Mouse (Mus musculus) spleen, adult 2 months (tissue): ENCODE data around the gene Dhh. TPM values are rescaled to one million over a fixed set of nuclear protein-coding genes. Genes with fewer than 3 reads are reported as not detected.

ENCODE experiments used
- DNase-seq, 2 experiments: peaks; one replicate each; pipeline versions ENCODE4 v3.0.0 to v3.0.0-alpha.2; 2012 to 2021; ENCODE audit warnings: low spot score in 2 of 2, low read depth in 1 of 2
- H3K27ac ChIP-seq: fragments of 200-500 bp; 2 replicates; pipeline ENCODE4 v1.5.1; 2012; ENCODE audit warnings: low read length, inconsistent platforms; ENCODE audit not compliant: insufficient read depth
- H3K27me3 ChIP-seq: fragments of 200-500 bp; 2 replicates; pipeline ENCODE4 v1.6.1; 2012; ENCODE audit warnings: mild to moderate bottlenecking, moderate library complexity, low read length, inconsistent platforms; ENCODE audit not compliant: control insufficient read depth, insufficient read depth
- H3K36me3 ChIP-seq: fragments of 200-500 bp; 2 replicates; pipeline ENCODE4 v1.6.1; 2012; ENCODE audit warnings: mild to moderate bottlenecking, low read length, inconsistent platforms; ENCODE audit not compliant: control insufficient read depth, insufficient read depth
- H3K4me1 ChIP-seq: fragments of 200-500 bp; 2 replicates; pipeline ENCODE4 v1.6.1; 2011; ENCODE audit warnings: inconsistent platforms; ENCODE audit not compliant: control insufficient read depth, insufficient read depth, insufficient read length
- H3K4me3 ChIP-seq: fragments of 200-500 bp; 2 replicates; pipeline ENCODE4 v1.5.1; 2011; ENCODE audit warnings: mild to moderate bottlenecking, inconsistent platforms; ENCODE audit not compliant: insufficient read depth, insufficient read length; ENCODE audit errors: extremely low read depth
- CTCF ChIP-seq: fragments of 200-500 bp; IDR thresholded peaks from 2 replicates; pipeline ENCODE4 v1.5.1; 2011; ENCODE audit warnings: mild to moderate bottlenecking, inconsistent platforms; ENCODE audit not compliant: insufficient read depth, insufficient read length, insufficient replicate concordance; ENCODE audit errors: extremely low read depth
- POLR2A ChIP-seq: fragments of 200-500 bp; IDR thresholded peaks from 2 replicates; pipeline ENCODE4 v1.6.1; 2011; ENCODE audit warnings: low read depth, low read length, inconsistent platforms
- WGBS: fragments of 180-500 bp; shearing (Covaris S2); methylation state at CpG from one replicate; pipeline ENCODE4 v1.1.7; 2018; 5-methylcytosine and 5-hydroxymethylcytosine counted together
- polyA plus RNA-seq: library from polyadenylated mRNA; depleted of rRNA; stranded (reverse); fragments of >200 nt; gene quantifications from 2 replicates; pipeline ENCODE4 v1.2.3, GENCODE M21; 2012

Gene Dhh
- polyA plus RNA-seq, 1 experiment: 2.3 TPM

GRCm38 (mm10) chr15:98916016-98916415 lies 17.7 kb upstream of the Dhh start:
- no peak for DNase-seq
- H3K36me3 ChIP-seq: peaks cover 19% of the 10 kb centered on the region
- WGBS: 92% methylated on average over 4 of the region's 4 CpGs
- H3K27me3 ChIP-seq: no peaks in the 10 kb centered on the region
- no peak overlapping the region for H3K4me3 ChIP-seq
- TF ChIP-seq POLR2A: no peak
- TF ChIP-seq CTCF: no peak
- H3K4me1 ChIP-seq: no peaks in the 10 kb centered on the region; the same call in 1 of the 2 replicates
- H3K27ac ChIP-seq: no peak overlapping the region

- H3K4me1 ChIP-seq: no peaks in the 10 kb centered on the region; the same call in 1 of the 2 replicates
- H3K27ac ChIP-seq: no peak overlapping the region
- H3K36me3 ChIP-seq: peaks cover 25% of the 10 kb centered on the region
- no peak for DNase-seq
- WGBS: 85% methylated on average over 6 of the region's 6 CpGs
- H3K4me3 ChIP-seq: no peak overlapping the region
- H3K27me3 ChIP-seq: no peaks in the 10 kb centered on the region
- TF ChIP-seq CTCF (no peak), POLR2A (no peak)
Observed at GRCm38 (mm10) chr15:98914903-98915302, 16.6 kb upstream of the Dhh start.

- Histone ChIP-seq H3K36me3 (peaks cover 28% of the 10 kb centered on the region), H3K27ac (no peak overlapping the region), H3K4me1 (no peaks in the 10 kb centered on the region), H3K4me3 (no peak overlapping the region), H3K27me3 (no peaks in the 10 kb centered on the region)
- DNase-seq: peak in 1 of 2 experiments; percentile 26
- peak; percentile 44; the same call in 1 of the 2 replicates for TF ChIP-seq CTCF
- no peak for TF ChIP-seq POLR2A
- 66% methylated on average over 10 of the region's 10 CpGs for WGBS
Observed at GRCm38 (mm10) chr15:98904692-98905091, 6.4 kb upstream of the Dhh start.

- no peak for DNase-seq
- peaks cover 8% of the 10 kb centered on the region; the same call in 1 of the 2 replicates for H3K27me3 ChIP-seq
Observed at GRCm38 (mm10) chr15:98902600-98902999, 4.3 kb upstream of the Dhh start.

GRCm38 (mm10) chr15:98901530-98901929 lies 3.2 kb upstream of the Dhh start:
- H3K27ac ChIP-seq: no peak overlapping the region
- no peak for TF ChIP-seq CTCF
- H3K36me3 ChIP-seq: peaks cover 11% of the 10 kb centered on the region
- 48% methylated on average over 1 of the region's 1 CpGs for WGBS
- peaks cover 3% of the 10 kb centered on the region; the same call in 1 of the 2 replicates for H3K4me1 ChIP-seq
- no peak for DNase-seq
- H3K27me3 ChIP-seq: peaks cover 8% of the 10 kb centered on the region; the same call in 1 of the 2 replicates
- no peak overlapping the region for H3K4me3 ChIP-seq

More at GRCm38 (mm10) chr15:98902600-98902999, 4.3 kb upstream of the Dhh start:
- H3K27ac ChIP-seq: no peak overlapping the region
- no peak overlapping the region for H3K4me3 ChIP-seq
- H3K36me3 ChIP-seq: peaks cover 15% of the 10 kb centered on the region
- no peak for TF ChIP-seq CTCF
- no peak for TF ChIP-seq POLR2A
- peaks cover 3% of the 10 kb centered on the region; the same call in 1 of the 2 replicates for H3K4me1 ChIP-seq
- 95% methylated on average over 2 of the region's 2 CpGs for WGBS

GRCm38 (mm10) chr15:98897495-98897894 lies 845 bp downstream of the Dhh start:
- no peak for DNase-seq
- H3K4me3 ChIP-seq: no peak overlapping the region
- H3K27ac ChIP-seq: no peak overlapping the region
- no peaks in the 10 kb centered on the region for H3K36me3 ChIP-seq
- WGBS: 22% methylated on average over 10 of the region's 10 CpGs
- H3K4me1 ChIP-seq: peaks cover 13% of the 10 kb centered on the region
- TF ChIP-seq POLR2A: no peak
- TF ChIP-seq CTCF: no peak
- H3K27me3 ChIP-seq: peaks cover 26% of the 10 kb centered on the region

- WGBS: 8% methylated on average over 41 of the region's 41 CpGs
- H3K36me3 ChIP-seq: no peaks in the 10 kb centered on the region
- H3K4me1 ChIP-seq: peaks cover 13% of the 10 kb centered on the region
- peaks cover 26% of the 10 kb centered on the region for H3K27me3 ChIP-seq
- TF ChIP-seq CTCF (no peak), POLR2A (no peak)
- H3K4me3 ChIP-seq: peak overlapping the region; percentile 23; the same call in 1 of the 2 replicates
- DNase-seq: no peak
- no peak overlapping the region for H3K27ac ChIP-seq
Observed at GRCm38 (mm10) chr15:98895635-98896589, 2.4 kb downstream of the Dhh start.
